Mouse (Mus musculus) retina, postnatal 7 days (tissue): ENCODE measurements around the gene Adarb2.

Source experiments
- DNase-seq: peaks from one replicate; pipeline ENCODE4 v3.0.0-alpha.2; 2012; ENCODE audit warnings: low read depth, low spot score

Adarb2 gene

GRCm38 (mm10) chr13:8664615-8665240 is 462.1 kb downstream of the Adarb2 start:
- no peak for DNase-seq

DNA sequence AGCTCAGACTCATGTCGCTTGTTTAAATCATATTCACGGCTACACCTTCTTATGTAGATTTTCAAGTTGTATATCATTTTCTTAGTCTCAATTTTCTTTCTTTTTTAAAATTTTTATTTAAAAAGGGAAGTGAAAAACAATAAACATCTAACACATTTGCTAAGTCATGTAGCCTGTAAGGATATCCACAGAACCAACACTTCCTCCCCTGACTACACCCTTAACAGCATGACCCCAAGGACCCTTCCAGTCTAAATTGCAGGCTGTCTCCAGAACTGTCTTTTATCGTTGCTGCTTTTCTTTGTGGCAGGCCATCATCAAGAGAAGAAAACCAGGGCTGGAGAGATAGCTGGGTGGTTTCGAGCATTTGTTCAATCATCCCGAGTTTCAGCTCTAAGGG is 474.5 kb downstream of the Adarb2 start:
- DNase-seq = no peak

DNA sequence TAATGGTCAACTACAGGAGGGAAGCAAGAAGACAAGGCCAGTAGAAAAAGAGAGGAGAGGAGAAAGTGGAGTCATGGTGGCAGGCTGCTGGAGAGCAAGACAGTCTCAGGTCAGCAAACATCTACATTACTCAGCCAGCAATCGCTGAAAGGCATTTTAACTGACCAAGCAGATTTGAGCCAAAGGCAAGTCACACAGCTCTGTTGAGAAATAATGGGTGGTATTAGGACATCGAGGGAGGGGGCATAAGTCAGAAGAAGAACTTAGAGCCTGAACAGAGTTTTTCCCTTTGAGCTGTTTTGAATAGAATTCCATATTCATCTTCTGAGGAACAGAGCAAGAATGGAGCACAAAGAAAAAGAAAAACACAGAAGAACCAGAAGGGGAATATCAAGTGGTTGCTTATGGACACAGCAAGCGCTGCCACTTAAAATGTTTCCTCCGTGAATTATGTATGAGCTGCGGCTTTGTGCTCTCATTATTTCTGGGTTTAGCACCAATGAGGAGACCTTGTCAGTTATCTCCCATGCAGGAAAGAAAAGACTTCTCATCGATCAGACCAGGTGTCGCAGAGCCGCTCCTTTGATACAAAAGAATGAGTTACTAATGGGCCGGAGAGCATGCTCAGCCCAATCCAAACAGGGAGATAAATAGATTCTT is 477.9 kb downstream of the Adarb2 start:
- no peak for DNase-seq

DNA sequence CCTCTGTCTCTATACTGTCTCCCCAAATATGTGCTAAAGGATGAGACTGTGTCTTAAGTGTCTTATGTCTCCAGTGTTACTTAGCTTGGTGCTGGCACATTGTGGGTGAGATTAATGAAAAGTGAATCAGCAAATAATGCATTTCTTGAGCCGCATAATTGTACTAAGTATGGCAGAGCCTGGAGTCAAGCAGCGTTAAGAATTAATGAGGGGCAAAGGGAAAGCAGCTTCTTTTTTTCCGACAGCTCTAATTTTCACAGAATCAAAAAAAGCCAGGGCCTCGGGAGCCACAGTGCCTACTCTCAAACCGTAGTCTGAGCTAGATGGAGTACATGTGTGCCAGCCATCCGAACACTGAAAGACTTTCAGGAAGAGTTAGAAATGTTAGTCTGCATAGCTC is 488.8 kb downstream of the Adarb2 start:
- peak; percentile 6 for DNase-seq

DNA sequence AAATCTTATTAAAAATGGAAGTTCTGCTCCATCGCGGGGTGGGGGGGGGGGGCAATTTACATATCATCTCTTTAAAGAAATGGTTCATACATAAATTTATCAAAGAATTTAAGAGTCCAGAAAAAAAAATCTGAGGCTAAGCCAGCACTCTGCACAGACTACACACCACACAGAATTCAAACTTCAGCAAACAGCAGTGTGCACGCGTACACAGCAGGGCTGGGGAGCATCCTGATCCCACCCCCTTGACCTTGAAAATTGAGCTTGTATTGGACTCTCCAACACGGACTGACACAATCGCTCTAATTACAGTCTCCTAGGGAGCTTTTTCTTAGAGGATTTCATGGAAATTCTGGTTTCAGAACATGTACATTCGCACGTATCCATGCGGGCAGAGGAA is 490.1 kb downstream of the Adarb2 start:
- DNase-seq = no peak

DNA sequence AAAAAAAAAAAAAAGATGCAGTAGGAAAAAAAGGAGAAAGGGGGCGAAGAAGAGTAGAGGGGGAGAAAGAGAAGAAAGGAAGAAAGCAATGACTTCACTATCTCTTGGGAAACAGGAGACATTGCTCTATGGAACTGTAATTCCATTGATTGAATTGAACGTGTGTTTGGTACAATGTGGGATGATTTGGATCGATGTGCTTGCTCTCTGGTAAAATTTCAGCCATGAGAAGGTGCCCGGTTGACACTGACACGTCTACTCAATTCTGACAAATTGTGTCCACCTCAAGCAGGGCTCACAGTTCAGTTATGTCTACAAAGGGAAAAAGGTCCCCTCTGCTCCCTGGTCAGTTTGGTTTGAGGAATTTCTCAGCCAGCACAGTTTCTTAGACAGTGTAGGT is 495.8 kb downstream of the Adarb2 start:
- DNase-seq = no peak

DNA sequence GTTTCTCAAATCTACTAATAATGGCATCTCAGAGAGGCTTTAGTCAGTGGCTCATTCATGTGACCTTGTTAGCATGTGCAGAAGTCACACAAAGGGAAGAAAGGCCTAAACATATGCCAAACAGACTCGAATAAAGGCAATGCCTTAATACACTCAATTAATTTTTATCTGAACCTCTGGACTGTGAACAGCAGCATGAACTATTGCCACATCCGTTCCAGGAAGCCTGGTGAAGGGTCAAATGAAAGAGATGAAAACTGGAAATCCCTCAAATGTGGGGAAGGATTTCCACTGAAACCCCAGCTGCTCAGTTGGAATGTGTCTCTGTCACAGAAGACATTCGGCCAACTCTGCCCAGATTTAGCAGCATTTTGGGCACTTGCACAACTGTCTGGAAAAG is 497.2 kb downstream of the Adarb2 start:
- DNase-seq = no peak

- DNase-seq = no peak
These were observed 498.3 kb downstream of the Adarb2 start for GRCm38 (mm10) chr13:8700981-8701380.

DNA sequence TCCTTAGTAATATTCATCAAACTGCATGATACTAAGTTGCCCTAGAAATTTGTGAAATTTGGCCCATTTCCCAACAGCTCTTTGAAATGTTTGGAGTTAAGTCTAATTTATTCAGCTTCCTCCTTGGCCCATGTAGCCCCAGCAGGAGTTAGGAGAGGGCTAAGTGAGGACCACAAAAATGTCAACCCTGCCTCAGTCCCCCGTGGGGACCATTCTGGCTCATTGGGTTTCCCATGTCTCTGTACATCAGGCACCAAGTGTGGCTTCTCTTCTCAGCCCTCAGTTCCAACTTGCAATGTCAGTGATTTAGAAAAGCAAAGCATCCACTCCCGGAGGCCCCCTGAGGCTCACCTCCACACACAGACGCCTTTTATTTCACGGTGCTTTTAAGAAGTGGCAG is 502.6 kb downstream of the Adarb2 start:
- DNase-seq = no peak

- DNase-seq = no peak
These were observed 510.7 kb downstream of the Adarb2 start for GRCm38 (mm10) chr13:8713377-8713776.

GRCm38 (mm10) chr13:8729972-8730645 is 527.4 kb downstream of the Adarb2 start:
- no peak for DNase-seq

DNA sequence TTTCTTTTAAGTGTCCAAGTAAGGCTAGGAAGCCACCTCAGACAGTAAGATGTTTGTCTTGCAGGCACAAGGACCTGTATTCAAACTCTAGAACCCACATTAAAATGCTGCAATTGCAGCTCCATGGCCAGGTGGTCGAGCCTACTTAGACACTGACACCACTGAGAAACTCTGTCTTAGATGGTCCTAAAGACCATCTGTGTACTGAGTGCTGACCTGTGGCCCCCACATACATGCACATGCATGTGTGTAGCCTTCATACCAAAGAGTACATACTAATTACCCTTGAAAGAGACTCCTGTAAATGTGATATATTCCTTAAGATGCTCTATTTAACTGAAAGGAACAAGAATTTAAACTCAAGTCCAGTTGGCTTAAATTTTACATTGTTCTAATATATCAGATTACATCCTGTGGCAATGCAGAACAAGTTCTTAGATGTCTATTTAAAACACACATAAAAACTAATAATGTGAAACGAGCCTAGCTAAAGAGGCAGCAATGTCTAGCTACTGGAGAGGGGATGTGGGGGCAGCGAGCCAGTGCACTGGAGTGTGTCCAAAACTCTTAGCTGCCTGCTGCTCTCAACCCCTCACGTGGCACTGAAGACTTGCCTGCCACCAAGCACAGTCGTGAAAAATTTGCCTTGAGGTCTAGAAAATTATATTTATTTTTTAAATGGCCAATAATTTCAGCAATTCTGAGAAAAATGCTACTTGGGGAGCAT is 534.6 kb downstream of the Adarb2 start:
- no peak for DNase-seq

- no peak for DNase-seq
These were observed 540.1 kb downstream of the Adarb2 start for GRCm38 (mm10) chr13:8742792-8743191.

DNA sequence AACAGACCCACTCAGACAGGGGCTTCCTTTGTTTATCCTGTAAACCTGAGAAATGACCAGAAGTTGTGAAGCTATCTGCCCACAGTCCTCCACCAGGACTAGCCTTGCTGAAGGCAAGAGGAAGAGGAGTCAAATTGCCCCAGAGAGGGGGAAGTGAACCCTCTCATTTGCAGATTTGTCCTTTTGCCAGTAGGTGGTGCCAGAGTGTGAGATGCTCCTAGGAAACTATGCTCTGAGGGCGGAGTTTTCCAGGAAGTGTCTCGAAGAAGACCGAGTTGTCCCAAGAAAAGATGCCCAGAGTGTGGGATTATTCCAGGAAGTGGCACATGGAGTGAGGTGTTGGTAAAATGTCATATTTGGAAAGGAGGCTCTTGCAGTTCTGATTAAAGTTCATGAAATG is 541.9 kb downstream of the Adarb2 start:
- DNase-seq = no peak

GRCm38 (mm10) chr13:8745596-8745995 is 542.9 kb downstream of the Adarb2 start:
- no peak for DNase-seq

DNA sequence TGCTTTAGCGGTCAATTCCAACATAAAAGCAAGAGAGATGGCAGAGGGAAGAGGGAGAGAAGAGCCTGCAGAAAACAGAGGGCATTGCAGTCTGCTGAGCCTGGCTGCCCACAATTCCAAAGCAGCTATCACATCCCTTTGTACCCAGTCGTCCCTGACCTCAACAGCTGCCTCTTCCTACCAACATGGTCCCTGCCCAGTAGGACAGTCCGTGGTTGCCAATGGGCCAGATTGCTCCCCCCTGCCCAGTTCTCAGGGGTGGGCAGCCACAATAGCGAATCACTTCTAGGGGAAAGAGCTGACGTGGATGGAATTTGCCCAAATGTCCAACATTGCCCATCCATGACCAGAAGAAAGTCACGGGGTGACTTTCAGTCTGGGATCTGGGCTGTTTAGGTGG is 546.8 kb downstream of the Adarb2 start:
- DNase-seq = no peak

DNA sequence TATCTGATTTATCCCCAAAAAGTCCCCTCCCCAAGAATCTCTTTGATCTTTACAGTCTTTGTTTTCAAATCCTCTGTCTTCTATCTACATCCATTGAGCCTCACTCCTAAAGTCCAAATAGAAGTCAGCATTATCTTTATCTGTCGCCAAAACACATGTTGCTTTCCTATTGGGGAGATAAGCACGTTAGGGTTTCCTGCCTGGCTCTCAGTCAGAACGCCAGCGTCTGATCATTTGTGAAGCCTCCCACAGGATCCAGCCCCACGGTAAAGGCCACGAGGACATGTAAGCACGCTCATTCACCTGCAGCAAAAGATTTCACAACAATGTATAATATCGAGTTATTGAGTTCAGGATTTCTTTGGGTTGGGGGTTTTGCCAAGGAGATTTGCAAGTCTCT is 558.3 kb downstream of the Adarb2 start:
- no peak for DNase-seq

GRCm38 (mm10) chr13:8769654-8770227 is 567.1 kb downstream of the Adarb2 start:
- DNase-seq = no peak

DNA sequence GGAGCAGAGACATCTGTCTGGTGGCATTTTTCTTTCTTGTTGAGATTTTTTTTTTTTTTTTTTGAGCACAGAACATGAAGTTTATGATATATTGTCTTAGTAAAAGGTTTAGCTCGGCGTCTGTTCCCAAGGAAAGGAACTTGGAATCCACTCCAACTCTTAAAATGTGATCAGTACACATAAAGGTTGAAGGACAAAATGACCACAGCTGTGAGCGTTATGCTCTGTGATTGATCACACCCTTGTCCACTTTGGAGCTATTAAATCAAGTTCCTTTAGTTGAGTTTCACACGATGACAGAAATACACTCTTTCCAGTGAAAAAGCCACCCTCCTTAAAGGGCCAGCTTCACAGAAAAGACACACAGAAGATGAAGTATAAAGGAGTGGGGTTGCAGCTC is 568.0 kb downstream of the Adarb2 start:
- no peak for DNase-seq

GRCm38 (mm10) chr13:8780441-8780840 is 577.8 kb downstream of the Adarb2 start:
- DNase-seq = peak; percentile 25

GRCm38 (mm10) chr13:8782636-8783035 is 580.0 kb downstream of the Adarb2 start:
- DNase-seq = no peak

DNA sequence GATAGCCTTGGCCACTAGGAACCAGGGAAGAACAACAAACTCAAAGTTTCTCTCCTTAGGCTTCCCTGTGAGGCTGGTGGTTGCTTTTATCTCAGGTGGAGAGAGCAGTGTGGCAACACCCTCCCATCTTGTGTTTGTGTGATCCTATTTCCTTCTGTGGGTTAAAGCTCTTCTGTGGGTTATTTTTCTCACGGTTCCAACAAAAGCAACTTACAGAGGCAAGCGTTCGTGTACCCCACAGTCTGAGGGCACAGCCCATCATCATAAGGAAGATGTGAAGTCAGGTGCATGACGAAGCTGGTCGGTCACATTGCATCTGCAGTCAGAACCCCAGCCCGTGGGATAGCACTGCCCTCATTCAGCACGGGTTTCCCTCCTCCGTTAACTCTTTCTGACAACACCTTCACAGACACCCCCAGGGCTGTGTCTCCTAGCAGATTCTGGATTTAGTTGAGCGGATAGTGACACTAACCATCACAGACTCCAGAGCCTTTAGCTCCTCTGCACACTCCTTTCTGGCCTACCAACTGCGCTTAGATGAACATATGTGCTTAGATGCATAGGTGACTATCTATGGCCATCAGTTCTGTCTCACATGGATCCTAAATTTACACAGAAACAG is 581.1 kb downstream of the Adarb2 start:
- DNase-seq = no peak
